8 mouse cellular contexts compared by ENCODE assay signal in the genomic region with DNA sequence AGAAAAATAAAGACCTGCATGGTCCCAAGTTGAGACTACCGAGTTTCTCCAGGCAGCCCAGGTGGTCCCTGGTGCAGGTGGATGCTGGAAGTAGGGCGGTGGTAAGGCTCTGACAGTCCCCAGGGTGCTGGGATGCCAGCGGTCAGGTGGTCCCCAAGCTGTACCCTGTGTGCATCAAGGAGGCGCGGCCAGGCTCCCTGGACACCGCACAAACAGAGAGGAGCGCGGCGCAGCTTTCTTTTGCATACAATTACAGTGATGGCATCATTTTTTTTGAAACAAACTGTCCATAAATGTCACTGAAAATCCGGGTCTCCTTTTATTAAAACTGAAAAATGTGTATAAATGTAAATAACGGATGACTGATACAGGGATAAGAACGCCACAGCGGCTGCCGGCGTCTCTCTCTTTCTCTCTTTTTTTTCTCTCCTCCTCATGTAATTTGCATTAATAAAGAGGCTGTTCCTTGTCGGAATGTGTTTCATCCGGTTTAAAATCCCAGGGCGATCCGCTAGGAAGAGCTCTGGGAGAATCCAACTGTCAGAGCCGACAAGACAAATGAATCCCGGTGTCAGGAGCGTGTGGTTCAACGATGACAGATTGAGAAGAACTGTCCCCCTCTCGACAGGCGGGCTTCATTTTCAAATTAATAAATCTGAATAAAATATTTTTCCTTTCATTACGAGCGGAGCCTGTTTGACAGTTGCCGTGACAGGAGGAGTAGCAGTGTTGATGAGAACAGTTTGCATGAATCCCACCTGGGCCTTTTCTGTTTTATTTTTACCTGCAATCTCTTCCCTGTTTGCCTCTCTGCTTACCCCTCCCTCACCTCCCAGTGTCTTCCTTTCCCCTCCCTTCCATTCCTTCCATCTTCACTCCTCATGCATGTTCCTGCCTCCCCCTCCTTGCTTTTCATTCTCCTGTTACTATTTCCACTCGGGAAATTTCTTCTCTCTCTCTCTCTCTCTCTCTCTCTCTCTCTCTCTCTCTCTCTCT.
DNase-seq lines count a peak whose midpoint lies in the region; ATAC-seq and TF ChIP-seq lines count a peak whose summit lies in the region.

No protein-coding gene starts in this region.

- no peaks in the 10 kb centered on the region for H3K4me1 ChIP-seq in forebrain, embryonic 11.5 days (replicated peaks; ENCODE audit: control insufficient read depth, insufficient read depth, low read length)
- 0 out of 2 replicates have a peak, but pooled peaks cover 3% of the 10 kb centered on the region for H3K4me1 ChIP-seq in forebrain, embryonic 10.5 days
- peaks cover 8% of the 10 kb centered on the region for H3K4me1 ChIP-seq in hindbrain, embryonic 12.5 days
- H3K4me1 ChIP-seq in midbrain, embryonic 12.5 days = peaks cover 3% of the 10 kb centered on the region

- TF ChIP-seq POLR2A in brain, embryonic 14.5 days (IDR thresholded peaks at IDR 0.05; ENCODE audit: borderline replicate concordance, extremely low read depth, insufficient read depth, insufficient read length, poor library complexity, severe bottlenecking) = no peak

- H3K9me3 ChIP-seq in forebrain, embryonic 11.5 days (ENCODE audit: control insufficient read depth, low read length) = no peaks in the 10 kb centered on the region
- H3K9me3 ChIP-seq in forebrain, embryonic 10.5 days = no peaks in the 10 kb centered on the region
- H3K9me3 ChIP-seq in hindbrain, embryonic 12.5 days (replicated peaks) = no peaks in the 10 kb centered on the region
- H3K9me3 ChIP-seq in midbrain, embryonic 12.5 days = no peaks in the 10 kb centered on the region

- no peaks in the 10 kb centered on the region for H3K36me3 ChIP-seq in forebrain, embryonic 11.5 days (ENCODE audit: control insufficient read depth, insufficient read depth, low read length)
- H3K36me3 ChIP-seq in forebrain, embryonic 10.5 days (replicated peaks) = no peaks in the 10 kb centered on the region
- H3K36me3 ChIP-seq in hindbrain, embryonic 12.5 days = no peaks in the 10 kb centered on the region
- no peaks in the 10 kb centered on the region for H3K36me3 ChIP-seq in midbrain, embryonic 12.5 days

- no peak overlapping the region for H3K4me3 ChIP-seq in forebrain, embryonic 11.5 days (ENCODE audit: low read depth, low read length)
- no peak overlapping the region for H3K4me3 ChIP-seq in forebrain, embryonic 10.5 days
- peak overlapping the region; percentile 21 for H3K4me3 ChIP-seq in hindbrain, embryonic 12.5 days
- peak overlapping the region; percentile 22 for H3K4me3 ChIP-seq in midbrain, embryonic 12.5 days

- 68% methylated on average over 29 of the region's 29 CpGs for WGBS in forebrain, embryonic 11.5 days
- 71% methylated on average over 29 of the region's 29 CpGs for WGBS in forebrain, embryonic 10.5 days
- WGBS in hindbrain, embryonic 12.5 days = 31% methylated on average over 29 of the region's 29 CpGs
- 50% methylated on average over 29 of the region's 29 CpGs for WGBS in midbrain, embryonic 12.5 days

- H3K9ac ChIP-seq in forebrain, embryonic 11.5 days (ENCODE audit: low read length) = no peak overlapping the region
- H3K9ac ChIP-seq in hindbrain, embryonic 12.5 days = no peak overlapping the region
- no peak overlapping the region; the same call in 1 of the 2 replicates for H3K9ac ChIP-seq in midbrain, embryonic 12.5 days (replicated peaks)

- no peak overlapping the region for H3K27ac ChIP-seq in forebrain, embryonic 11.5 days (ENCODE audit: low read depth, low read length)
- H3K27ac ChIP-seq in forebrain, embryonic 10.5 days = no peak overlapping the region
- peak overlapping the region; percentile 58 for H3K27ac ChIP-seq in hindbrain, embryonic 12.5 days
- peak overlapping the region; percentile 77 for H3K27ac ChIP-seq in midbrain, embryonic 12.5 days (replicated peaks)

- no peak for TF ChIP-seq CTCF in brain, embryonic 14.5 days (IDR thresholded peaks at IDR 0.05; ENCODE audit: borderline replicate concordance, extremely low read depth, insufficient read depth, insufficient read length)

- DNase-seq in forebrain, embryonic 11.5 days (ENCODE audit: low spot score) = no peak
- DNase-seq in forebrain, embryonic 10.5 days (ENCODE audit: extremely low spot score, low spot score) = no peak
- DNase-seq in brain, embryonic 14.5 days (ENCODE audit: low read depth) = peak; percentile 89
- no peak for DNase-seq in ovary, postnatal 14 days (ENCODE audit: low spot score)
- DNase-seq in testis, postnatal 14 days (ENCODE audit: low spot score) = no peak

- peak overlapping the region; percentile 26; the same call in 1 of the 2 replicates for H3K4me2 ChIP-seq in forebrain, embryonic 11.5 days (ENCODE audit: low read depth, low read length, severe bottlenecking)
- peak overlapping the region; percentile 53 for H3K4me2 ChIP-seq in hindbrain, embryonic 12.5 days (replicated peaks)
- H3K4me2 ChIP-seq in midbrain, embryonic 12.5 days (replicated peaks) = peak overlapping the region; percentile 47

- ATAC-seq in forebrain, embryonic 11.5 days (replicated peaks; ENCODE audit: low FRiP score) = no peak; the same call in 1 of the 2 replicates
- peak; percentile 88 for ATAC-seq in hindbrain, embryonic 12.5 days (ENCODE audit: low FRiP score)
- ATAC-seq in midbrain, embryonic 12.5 days (ENCODE audit: low FRiP score, low read depth) = peak; percentile 87
- no peak for ATAC-seq in monocyte, adult 5-6 weeks (replicated peaks; ENCODE audit: insufficient number of reproducible peaks, low FRiP score, low TSS enrichment, poor library complexity, severe bottlenecking)

- H3K27me3 ChIP-seq in forebrain, embryonic 11.5 days (ENCODE audit: control insufficient read depth, insufficient read depth, low read length) = no peaks in the 10 kb centered on the region
- peaks cover 6% of the 10 kb centered on the region; the same call in 1 of the 2 replicates for H3K27me3 ChIP-seq in forebrain, embryonic 10.5 days (ENCODE audit: poor library complexity, severe bottlenecking)
- H3K27me3 ChIP-seq in hindbrain, embryonic 12.5 days = no peaks in the 10 kb centered on the region
- no peaks in the 10 kb centered on the region for H3K27me3 ChIP-seq in midbrain, embryonic 12.5 days

Comparison
In these comparisons a context has a peak if more than half of its experiments do, and no peak if none do; other contexts are left out.
1. ATAC-seq: peak in hindbrain, embryonic 12.5 days (single experiment) and midbrain, embryonic 12.5 days (single experiment); none in forebrain, embryonic 11.5 days (single experiment) and monocyte, adult 5-6 weeks (single experiment).
2. H3K27ac ChIP-seq: peak in hindbrain, embryonic 12.5 days (single experiment) and midbrain, embryonic 12.5 days (single experiment); none in forebrain, embryonic 11.5 days (single experiment) and forebrain, embryonic 10.5 days (single experiment).
3. H3K4me3 ChIP-seq: peak in hindbrain, embryonic 12.5 days (single experiment) and midbrain, embryonic 12.5 days (single experiment); none in forebrain, embryonic 11.5 days (single experiment) and forebrain, embryonic 10.5 days (single experiment).
4. Peak in every context shown above with its lines, with median percentiles within 50 percentile points of each other: H3K4me2 ChIP-seq.